Mouse (Mus musculus): ENCODE measurements around the gene Pdss2.

The Pdss2 gene

DNA sequence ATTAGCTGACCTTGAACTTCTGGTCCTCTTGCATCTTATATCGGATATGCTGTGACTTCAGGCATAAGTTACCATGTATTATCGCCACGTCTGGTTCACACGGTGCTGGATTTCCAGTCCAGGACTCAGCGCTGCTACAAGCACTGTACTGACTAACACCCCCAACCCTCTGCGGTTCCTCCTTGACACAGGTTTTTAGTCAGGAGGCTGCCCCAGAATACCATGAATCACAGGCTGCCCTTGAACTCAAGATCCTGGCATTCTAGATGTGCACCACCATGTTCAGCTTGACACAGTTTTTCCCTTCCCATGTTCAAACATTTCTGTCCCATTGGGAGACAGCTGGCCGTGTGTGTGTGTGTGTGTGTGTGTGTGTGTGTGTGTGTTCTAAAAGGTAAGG, 267.9 kb downstream of the Pdss2 start:
- DNase-seq, result no peak

DNA sequence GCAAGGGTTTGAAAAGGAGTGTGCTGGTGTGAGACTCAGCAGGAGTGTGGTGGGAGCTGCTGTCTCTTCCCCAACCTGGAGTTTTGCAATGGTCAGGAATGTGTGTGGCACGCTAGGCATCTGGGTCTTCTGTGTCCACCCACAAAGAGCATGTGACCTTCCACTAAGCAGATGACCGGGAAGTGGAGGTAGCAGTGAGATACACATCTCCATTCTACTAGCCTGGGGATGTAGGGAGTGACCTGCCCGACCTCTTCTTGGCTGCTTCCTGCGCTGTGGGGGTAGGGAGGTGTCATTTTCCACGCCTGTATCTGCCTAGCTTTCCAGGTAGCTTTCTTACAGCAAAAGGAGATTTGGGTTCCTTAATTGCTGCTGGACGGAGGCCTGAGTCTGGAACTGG, 268.3 kb downstream of the Pdss2 start:
- no peak for DNase-seq

DNA sequence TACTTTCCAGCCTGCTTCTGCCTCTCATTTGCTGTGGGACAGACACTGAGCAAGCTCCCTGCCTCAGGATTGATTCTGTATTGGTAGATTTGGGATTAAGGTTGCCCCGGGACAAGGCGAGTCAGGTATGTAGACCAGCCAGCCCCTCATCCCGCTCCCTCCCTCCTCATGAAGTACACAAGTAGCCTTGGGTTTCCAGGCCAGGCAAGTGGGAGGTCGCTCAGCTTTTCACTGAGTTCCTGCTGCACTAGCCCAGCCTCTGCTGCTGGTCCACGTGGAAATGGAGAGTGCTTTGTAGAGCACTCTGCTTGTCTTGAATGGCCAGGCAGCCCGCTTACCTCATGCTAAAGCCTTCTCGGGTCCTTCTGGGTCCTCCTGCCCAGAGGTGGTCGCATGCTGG, 268.7 kb downstream of the Pdss2 start:
- no peak for DNase-seq

DNA sequence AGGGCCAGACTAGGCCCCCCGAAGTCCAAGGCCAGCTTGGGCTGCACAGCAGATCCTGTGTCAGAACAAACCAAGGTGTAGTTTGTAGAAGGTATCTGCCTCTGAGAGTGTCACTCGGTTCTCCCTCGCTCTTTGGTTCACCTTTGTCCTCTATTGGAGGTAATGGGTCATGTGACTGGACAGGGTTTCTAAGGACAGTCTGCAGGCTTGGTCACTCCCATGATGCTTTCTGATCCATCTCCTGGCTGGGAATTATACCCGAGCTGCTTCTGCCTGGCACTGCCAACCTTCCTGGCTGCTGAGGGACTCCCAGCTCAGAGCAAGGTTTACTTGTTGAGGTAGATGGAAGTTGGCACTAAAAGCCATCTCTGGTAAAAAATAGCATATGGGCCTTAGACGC, 269.6 kb downstream of the Pdss2 start:
- DNase-seq, result no peak

DNA sequence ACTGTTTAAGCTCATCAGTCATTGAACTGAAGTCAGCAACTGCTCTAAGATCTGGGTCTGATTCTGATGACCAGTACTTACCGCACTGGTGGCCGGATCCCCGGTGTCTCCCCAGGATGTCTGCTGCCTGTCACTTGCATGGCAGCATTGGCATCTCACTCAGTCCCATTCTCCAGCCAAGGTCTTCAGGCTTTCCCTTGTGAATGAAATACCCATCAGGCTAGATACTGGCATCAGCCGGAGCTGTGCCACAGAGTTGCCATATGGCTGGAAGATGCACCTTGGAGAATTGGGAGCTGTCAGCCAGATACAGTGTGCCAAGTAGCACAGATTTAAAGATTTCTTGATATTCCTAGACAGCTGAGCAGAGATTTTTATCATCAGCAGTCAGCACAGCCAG, 281.3 kb downstream of the Pdss2 start:
- no peak for DNase-seq

DNA sequence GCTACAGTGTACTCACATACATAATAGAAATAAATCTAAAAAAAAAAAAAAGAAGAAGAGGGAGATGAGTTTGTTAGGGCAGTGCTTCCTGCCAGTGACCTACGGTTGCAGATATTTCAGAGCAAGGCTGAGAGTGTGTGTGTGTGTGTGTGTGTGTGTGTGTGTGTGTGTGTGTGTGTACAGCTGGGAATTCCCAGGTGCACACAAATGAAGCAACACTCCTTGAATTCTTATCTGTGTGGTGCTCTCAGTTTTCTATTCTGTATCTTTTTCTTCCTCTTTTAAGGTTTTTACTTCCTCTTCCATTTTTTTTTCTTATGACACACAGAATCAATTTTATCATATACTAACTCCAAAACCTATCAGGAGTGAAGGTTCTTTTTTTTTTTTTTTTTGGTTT, 283.0 kb downstream of the Pdss2 start:
- no peak for DNase-seq

DNA sequence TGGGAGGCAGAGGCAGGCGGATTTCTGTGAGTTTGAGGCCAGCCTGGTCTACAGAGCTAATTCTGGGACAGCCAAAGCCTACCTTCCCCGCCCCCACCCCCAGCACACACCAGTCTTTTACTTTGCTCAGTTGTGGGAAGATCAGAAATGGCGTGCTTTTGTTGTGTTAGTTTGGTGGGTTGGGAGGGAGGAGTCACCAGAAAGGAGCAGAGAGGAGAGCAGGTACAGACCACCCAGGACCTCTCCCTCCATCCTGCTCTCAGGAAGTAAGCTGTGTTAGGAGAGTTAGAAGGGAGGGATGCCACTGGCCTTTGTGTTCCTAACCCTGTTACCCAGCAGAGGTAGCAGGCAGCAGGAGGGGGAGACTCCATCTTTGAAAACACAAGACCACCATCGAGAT, 285.8 kb downstream of the Pdss2 start:
- no peak for DNase-seq

DNA sequence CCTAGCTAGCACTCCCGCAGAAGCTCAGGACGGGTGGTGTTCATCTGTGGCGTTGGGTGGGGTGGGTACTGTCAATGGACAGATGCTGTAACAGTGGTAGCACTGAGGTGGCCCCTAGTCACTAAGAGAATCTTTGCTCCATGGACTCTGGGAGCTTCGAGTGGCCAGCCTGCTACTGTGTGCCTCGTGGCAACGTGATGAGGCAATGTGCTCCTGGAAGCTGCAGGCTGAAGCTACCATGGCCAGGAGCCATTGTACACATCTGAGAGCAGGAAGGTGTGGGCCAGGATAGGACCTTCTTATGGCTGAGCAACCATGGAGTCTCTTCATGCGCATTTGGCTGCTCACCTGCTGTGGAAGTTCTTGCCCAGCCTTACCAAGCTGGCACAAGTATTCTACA, 287.9 kb downstream of the Pdss2 start:
- DNase-seq, result no peak

DNA sequence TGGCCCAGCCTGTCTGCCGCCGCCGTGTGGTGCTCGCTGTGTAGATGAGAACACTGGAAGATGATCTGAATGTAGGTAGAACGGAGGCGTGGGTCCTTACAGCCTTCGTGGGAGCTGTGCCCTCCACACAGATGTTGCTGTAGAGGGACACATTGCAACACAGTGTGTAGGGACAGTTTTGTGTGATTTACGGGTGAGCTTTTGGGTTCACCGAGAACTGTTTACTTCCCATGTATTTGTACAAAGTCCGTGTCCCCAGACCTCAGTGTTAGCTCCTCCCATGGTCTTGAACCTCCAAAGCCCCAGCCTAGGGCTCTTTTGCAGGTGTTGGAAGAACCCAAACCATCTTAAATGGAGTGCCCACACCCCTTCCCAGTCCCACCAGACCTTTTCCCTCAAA, 291.7 kb downstream of the Pdss2 start:
- no peak for DNase-seq

Measured in right cerebral cortex, postnatal 25 days (tissue).